Mouse (Mus musculus) olfactory bulb, adult 2 months (tissue): ENCODE data around the gene 2310022A10Rik.

Source experiments
- CTCF ChIP-seq: fragments of 200-500 bp; IDR thresholded peaks from 2 replicates; pipeline ENCODE4 v1.5.1; 2012; ENCODE audit warnings: low read depth, mild to moderate bottlenecking, low read length, moderate library complexity; ENCODE audit not compliant: insufficient read depth
- POLR2A ChIP-seq: fragments of 200-500 bp; IDR thresholded peaks from 2 replicates; pipeline ENCODE4 v1.6.1; 2012; ENCODE audit warnings: mild to moderate bottlenecking, low read depth, low read length, moderate library complexity; ENCODE audit not compliant: insufficient read depth

- TF ChIP-seq CTCF (no peak), POLR2A (peak; percentile 70)
These were observed 38.5 kb downstream of the 2310022A10Rik start, which contains the start of gene Akt2 for GRCm38 (mm10) chr7:27591266-27592216.
